Mouse (Mus musculus) A20 (cell line): ENCODE results near the gene Mgll.

Experiments
- DNase-seq: peaks from one replicate; pipeline ENCODE4 v3.0.0-alpha.2; 2011; ENCODE audit warnings: low read depth, low spot score

Mgll gene

GRCm38 (mm10) chr6:88742286-88743011, 18.2 kb downstream of the Mgll start:
- no peak for DNase-seq

GRCm38 (mm10) chr6:88743601-88744291, 19.5 kb downstream of the Mgll start:
- DNase-seq, result no peak

- no peak for DNase-seq
Observed at GRCm38 (mm10) chr6:88745027-88745426, 20.8 kb downstream of the Mgll start.

GRCm38 (mm10) chr6:88746271-88746670, 22.1 kb downstream of the Mgll start:
- no peak for DNase-seq

- no peak for DNase-seq
Observed at GRCm38 (mm10) chr6:88747296-88748040, 23.3 kb downstream of the Mgll start.

- no peak for DNase-seq
Observed at GRCm38 (mm10) chr6:88750884-88751283, 26.7 kb downstream of the Mgll start.

- DNase-seq, result no peak
Observed at GRCm38 (mm10) chr6:88752711-88753219, 28.6 kb downstream of the Mgll start.

- no peak for DNase-seq
Observed at GRCm38 (mm10) chr6:88753578-88753977, 29.4 kb downstream of the Mgll start.

- no peak for DNase-seq
Observed at GRCm38 (mm10) chr6:88756992-88757391, 32.8 kb downstream of the Mgll start.

GRCm38 (mm10) chr6:88758074-88758473, 33.9 kb downstream of the Mgll start:
- no peak for DNase-seq

- no peak for DNase-seq
Observed at GRCm38 (mm10) chr6:88758568-88759522, 34.6 kb downstream of the Mgll start.

- DNase-seq, result no peak
Observed at GRCm38 (mm10) chr6:88759793-88760453, 35.7 kb downstream of the Mgll start.

GRCm38 (mm10) chr6:88760935-88761635, 36.9 kb downstream of the Mgll start:
- DNase-seq, result no peak

- no peak for DNase-seq
Observed at GRCm38 (mm10) chr6:88761684-88762439, 37.6 kb downstream of the Mgll start.

- DNase-seq, result no peak
Observed at GRCm38 (mm10) chr6:88762440-88763196, 38.4 kb downstream of the Mgll start.

GRCm38 (mm10) chr6:88763518-88764077, 39.4 kb downstream of the Mgll start:
- DNase-seq, result no peak

- no peak for DNase-seq
Observed at GRCm38 (mm10) chr6:88764281-88764680, 40.1 kb downstream of the Mgll start.

- no peak for DNase-seq
Observed at GRCm38 (mm10) chr6:88767740-88768139, 43.5 kb downstream of the Mgll start.
